Mouse (Mus musculus) liver, embryonic 18 days (tissue): ENCODE measurements around the gene Coq10a. TPM values are rescaled to one million over a fixed set of nuclear protein-coding genes. Genes with fewer than 3 reads are reported as not detected.

ENCODE experiments used
- polyA plus RNA-seq: library from polyadenylated mRNA; depleted of rRNA; stranded (reverse); fragments of >200 nt; gene quantifications from 2 replicates; pipeline ENCODE4 v1.2.3, GENCODE M21; 2012; rRNA removed

Gene Coq10a
- polyA plus RNA-seq, result 10.3 and 10.8 TPM in 2 replicates

DNA sequence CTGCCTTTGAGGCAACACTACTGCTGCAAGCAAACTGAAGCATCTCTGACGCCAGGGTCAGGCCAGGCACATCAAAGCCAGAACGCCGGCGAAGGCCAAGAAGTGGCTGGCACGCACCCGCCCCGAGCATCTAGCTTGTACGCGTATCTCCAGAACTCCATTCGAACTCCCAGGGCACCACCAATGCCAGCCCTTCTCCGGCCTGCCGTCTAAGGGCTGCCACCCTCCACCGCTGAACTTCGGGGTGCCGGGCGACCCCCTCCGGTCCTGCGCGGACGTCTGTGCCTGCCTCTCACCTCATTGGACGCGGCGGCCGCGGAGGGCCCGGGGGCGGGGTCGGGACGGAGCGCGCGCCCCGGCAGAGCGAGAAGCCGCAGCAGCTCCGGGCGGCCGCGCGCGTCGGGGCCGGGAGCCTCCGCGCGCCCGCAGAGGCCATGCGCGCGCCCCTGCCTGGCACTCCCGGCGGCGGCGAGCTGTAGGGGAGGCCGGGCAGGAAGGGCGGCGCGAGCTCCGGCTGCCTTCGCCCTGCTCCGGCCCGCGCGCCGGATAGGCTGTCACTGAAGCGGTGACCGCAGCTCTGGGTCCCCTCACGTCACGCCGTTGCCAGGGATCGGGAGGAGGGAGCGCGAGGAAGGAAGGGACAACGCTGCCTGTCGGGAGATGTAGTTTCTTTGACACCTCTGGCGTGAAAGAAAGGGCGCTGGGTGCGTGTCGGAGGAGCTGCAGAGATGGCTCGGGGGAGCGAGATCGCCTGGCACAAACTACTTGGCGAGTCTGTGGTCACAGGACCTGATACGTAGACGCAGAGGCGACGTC is at the start of gene Coq10a:
TSS of gene Coq10a (minus strand) at position 596 of the 816 bp plus-strand sequence.

DNA sequence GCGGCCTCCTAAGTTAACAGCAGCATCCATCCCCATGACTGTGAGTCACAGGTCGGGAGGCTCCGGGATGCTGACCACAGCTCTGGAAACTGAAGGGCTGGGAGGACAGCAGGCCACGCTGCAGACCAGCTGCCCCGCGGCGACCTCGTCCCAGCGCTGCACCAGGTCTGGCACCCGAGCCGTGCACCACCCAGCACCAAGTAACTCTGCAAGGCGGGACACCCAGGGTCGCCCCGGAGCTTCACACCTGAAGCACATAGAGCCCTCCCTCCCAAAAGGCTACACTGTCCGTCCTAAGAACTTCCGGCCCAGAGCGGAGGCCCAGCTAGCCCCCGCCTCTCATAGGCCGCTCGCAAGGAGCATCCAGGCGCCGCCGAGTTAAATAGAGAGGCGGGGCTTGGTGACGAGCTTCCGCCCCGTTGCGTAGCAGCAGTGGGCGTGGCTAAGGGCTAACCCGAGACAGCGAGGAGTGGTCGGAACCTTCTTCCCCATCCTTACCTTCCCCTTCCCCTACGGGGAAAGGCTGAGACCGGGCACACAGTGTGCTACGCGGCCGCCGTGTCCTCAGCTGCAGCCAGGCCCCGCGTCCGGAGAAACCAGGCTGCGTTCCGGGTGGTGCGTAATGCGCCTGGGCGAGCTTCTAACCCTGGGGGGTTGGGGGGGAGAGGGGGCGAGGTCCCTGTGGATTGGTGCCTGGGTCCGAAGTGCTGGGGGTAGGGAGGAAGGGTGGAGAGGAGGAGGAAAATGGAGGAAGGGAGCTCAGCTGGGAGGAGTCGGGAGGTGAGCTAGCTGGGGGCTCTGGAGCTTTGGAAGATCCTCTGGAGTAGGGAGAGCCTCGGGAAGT is 42.6 kb upstream of the Coq10a start, which contains the start of the genes Nabp2 and Rnf41:
TSS of gene Nabp2 (minus strand) at position 282 of the 844 bp plus-strand sequence.
TSS of gene Rnf41 (plus strand) at position 447 of the 844 bp plus-strand sequence.

DNA sequence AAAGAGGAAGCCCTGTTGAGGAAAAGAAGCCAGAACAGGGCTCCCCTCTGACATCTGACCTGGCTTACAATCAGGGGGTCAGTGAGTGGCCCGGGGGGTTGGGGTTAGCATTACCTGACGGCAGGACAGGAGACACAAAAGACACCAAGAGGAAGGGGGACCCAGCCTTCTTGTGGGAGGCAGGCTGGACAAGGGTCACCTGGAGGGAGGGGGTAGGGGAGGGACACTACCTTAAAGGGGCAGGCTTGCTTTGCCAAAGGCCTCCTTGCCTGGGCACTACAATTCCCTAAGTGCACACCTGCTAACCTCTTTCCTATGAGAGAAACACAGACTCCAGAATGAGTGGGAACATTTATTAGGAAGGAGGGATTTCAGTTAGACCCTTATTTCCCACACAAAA is 32.3 kb upstream of the Coq10a start, which contains the start of gene Slc39a5:
TSS of gene Slc39a5 (minus strand) at position 174 of the 400 bp plus-strand sequence.

DNA sequence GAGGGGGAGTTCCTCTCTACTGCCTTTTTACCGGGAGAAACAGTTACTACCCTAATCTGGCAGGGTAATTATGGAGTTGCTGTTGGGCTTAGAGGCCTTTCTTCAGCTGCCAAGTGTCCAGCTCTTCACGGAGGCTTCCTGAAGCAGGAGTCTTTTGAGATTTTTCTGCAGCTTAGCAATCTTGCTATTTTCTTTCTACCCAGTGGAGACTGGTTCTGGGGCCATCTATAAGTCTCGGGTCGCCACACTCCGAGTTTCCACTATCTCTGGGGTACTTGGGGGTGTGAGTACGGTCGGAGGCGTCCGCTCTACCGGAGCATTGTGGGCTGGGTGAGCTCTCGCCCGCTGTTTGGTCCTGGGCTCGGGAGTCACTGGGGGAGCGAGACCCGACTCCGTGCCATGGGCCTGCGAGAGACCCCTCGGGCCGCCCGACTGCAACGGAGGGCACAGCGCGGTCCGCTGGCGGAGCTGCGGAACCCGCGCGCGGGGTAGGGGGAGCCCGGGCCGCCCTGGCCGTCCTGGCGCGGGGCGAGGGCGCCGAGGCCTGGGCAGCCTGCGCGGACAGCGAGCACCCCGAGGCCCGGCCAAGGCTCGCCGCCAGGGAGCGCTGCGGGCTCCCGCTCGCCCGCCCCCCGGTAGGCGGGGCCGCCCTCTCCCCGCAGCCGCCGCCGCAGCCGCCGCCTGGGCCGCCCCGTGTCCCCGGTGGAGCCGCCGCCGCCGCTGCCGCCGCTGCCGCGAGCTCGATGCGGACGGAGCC is 7.8 kb upstream of the Coq10a start, which contains the start of gene Ankrd52:
TSS of gene Ankrd52 (plus strand) at position 661 of the 757 bp plus-strand sequence.

DNA sequence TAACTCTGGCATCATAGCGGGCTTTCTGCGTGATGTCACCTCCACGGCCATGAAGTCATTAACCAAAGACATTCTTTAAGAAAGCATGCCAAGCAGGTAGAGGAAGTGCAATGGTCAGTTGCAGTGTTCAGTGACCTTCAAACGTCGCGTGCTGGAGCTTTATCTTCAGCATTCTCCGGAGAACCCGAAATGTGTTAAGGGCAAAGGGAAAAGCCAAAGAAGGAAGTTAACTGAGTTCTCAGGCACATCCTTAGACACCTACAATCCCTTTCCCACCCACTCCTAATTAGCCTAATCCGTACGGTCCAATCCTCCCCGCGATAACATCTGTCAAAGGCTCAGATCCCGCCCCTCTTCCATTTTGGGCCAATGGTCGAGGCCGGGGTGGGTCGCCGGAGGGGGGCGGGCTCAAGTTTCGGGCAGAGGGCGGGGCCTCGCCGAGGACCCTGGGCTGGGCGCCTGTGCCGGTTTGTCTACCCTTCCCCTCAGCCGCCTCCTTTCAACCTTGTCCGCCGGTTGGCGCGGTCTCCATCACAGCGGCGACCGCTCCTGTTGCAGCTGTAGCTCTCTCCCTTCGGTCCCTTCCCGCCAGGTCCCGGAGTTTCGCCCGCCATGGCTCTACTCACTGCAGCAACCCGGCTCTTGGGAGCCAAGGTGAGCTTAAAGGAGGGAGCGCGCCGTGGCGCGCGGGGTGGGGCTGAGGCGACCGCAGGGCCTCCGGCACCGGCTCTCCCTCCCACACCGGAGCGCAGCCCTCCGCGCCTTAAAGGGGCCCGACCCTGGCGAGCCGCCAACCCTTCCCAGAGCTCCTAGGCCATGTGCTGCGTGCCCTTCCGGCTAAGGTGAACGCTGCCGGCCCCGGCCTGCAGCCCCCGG is 31.3 kb downstream of the Coq10a start, which contains the start of gene Cs:
TSS of gene Cs (plus strand) at position 429 of the 876 bp plus-strand sequence.

DNA sequence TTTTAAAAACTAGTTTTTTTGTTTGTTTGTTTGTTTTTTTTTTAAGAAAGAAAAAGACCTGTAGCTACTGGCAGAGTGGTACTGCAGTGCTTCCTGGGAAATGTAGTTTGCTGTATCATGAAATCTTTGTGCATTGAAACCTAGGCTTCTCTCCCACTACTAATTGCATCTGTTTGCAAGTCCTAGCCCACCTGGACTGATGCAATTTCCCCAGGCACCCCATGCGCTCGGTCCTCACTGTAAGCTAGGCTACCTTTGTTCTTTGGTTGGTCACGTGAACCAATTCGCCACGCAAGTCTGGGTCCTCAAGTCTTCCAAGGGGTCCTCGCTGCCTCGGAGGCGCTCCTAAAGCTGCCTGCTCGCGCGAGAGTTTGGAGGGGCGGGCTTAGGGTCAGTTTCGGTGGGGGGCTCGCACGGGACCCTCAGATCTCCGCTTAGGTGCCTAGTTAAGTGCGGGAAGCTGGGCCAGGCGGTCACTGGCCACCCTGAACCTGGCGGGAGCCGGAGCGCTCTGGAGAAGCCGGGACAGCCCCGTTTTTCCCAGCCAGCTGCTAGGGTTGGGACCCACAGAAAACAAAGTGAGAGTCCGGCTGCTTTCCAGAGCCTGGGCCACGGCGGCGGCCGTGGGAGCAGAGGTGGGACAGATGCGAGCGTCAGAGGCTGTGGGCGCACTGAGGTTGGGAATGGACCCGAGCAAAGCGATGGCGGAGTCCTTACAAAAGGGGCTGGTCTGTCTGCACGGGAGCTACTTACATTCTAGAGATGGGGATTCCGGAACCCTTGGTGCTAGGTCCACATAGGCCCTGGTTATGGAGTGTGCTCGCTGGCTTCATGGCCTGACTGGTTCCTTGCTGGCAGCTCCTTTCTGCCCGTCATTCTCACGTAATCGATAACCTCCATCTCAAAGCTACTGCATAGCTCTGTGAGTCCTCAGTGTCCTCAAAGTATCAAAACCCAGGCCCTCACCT is 46.4 kb downstream of the Coq10a start, which contains the start of gene Cnpy2:
TSS of gene Cnpy2 (plus strand) at position 319 of the 968 bp plus-strand sequence.

Other genes starting within 250 kb of the Coq10a start
- 13.5 and 14.2 TPM in 2 replicates for gene Rbms2, start 188.7 kb downstream of the Coq10a start, polyA plus RNA-seq
- gene Gls2, start 174.5 kb downstream of the Coq10a start, polyA plus RNA-seq, result 50.2 and 50.4 TPM in 2 replicates
- 34.1 and 34.9 TPM in 2 replicates for gene Spryd4, start 157.2 kb downstream of the Coq10a start, polyA plus RNA-seq
- gene Mip, start 143.2 kb downstream of the Coq10a start, polyA plus RNA-seq, result 0.01 TPM in 1 of 2 replicates, not detected in the other
- 6.6 and 6.7 TPM in 2 replicates for gene Timeless, start 136.9 kb downstream of the Coq10a start, polyA plus RNA-seq
- 13.0 and 18.7 TPM in 2 replicates for gene Apon, start 114.9 kb downstream of the Coq10a start, polyA plus RNA-seq
- 813 and 951 TPM in 2 replicates for gene Apof, start 100.3 kb downstream of the Coq10a start, polyA plus RNA-seq
- gene Stat2, start 98.4 kb downstream of the Coq10a start, polyA plus RNA-seq, result 20.6 and 23.1 TPM in 2 replicates
- gene Il23a, start 70.2 kb downstream of the Coq10a start, polyA plus RNA-seq, result 0.03 and 0.06 TPM in 2 replicates
- 13.6 and 15.8 TPM in 2 replicates for gene Pan2, start 65.7 kb downstream of the Coq10a start, polyA plus RNA-seq
- gene Cnpy2, start 46.5 kb downstream of the Coq10a start, polyA plus RNA-seq, result 57.3 and 69.2 TPM in 2 replicates
- 59.5 and 64.0 TPM in 2 replicates for gene Cs, start 31.3 kb downstream of the Coq10a start, polyA plus RNA-seq
- gene Ankrd52, start 8.1 kb upstream of the Coq10a start, polyA plus RNA-seq, result 4.4 and 6.2 TPM in 2 replicates
- 99.5 and 112 TPM in 2 replicates for gene Slc39a5, start 32.2 kb upstream of the Coq10a start, polyA plus RNA-seq
- 16.8 and 18.7 TPM in 2 replicates for gene Nabp2, start 42.5 kb upstream of the Coq10a start, polyA plus RNA-seq
- 7.0 and 8.3 TPM in 2 replicates for gene Rnf41, start 42.7 kb upstream of the Coq10a start, polyA plus RNA-seq
- gene Smarcc2, start 90.3 kb upstream of the Coq10a start, polyA plus RNA-seq, result 25.6 and 31.2 TPM in 2 replicates
- gene Myl6, start 125.1 kb upstream of the Coq10a start, polyA plus RNA-seq, result 627 and 720 TPM in 2 replicates
- gene Myl6b, start 129.7 kb upstream of the Coq10a start, polyA plus RNA-seq, result 0.53 and 0.67 TPM in 2 replicates
- 10.8 and 12.1 TPM in 2 replicates for gene Esyt1, start 156.9 kb upstream of the Coq10a start, polyA plus RNA-seq
- gene Zc3h10, start 178.8 kb upstream of the Coq10a start, polyA plus RNA-seq, result 4.0 and 4.5 TPM in 2 replicates
- gene Rpl41, start 180.3 kb upstream of the Coq10a start, polyA plus RNA-seq, result 1,648 and 2,151 TPM in 2 replicates
- 67.0 and 72.0 TPM in 2 replicates for gene Pa2g4, start 197.0 kb upstream of the Coq10a start, polyA plus RNA-seq
- gene Erbb3, start 220.7 kb upstream of the Coq10a start, polyA plus RNA-seq, result 7.5 and 8.2 TPM in 2 replicates